Mouse (Mus musculus): ENCODE results near the gene Pla2g3. TPM values are rescaled to one million over a fixed set of nuclear protein-coding genes. Genes with fewer than 3 reads are reported as not detected.

Pla2g3 gene
- 1.6 and 2.0 TPM in 2 replicates for polyA plus RNA-seq (2016; fragmentation: Nextera tagmentation; extraction: Ambion mirVana)

DNA sequence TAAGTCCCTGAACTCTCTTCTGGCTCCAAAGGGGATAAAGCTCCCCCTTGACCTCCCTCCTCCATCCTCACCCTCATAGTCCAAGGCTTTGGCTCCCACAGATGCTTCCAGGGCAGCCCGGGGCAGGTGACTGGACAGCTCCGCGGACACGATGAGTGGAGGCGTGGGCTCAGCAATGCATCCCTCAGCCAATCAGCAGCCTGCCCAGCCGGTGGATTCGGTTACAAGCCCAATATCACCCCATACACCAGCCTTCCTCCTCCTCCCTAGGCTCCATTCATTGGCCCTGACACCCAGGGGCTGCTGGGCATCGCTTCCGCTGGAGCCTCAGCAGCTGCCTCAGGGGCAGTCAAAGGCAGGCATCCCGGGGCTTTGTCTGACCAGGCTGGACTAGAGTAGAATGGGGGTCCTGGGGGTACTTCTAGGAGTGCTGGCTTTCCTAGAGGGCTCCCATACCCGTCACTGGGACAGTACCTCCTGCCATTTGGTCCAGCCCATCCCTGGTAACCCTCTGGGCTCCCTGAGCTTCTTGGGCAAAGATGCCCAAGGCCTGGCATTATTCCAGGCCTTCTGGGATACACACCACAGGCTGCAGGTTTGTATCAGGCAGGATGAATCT is at the start of gene Pla2g3:
Gene Pla2g3 (plus strand): TSS at position 333 of the 619 bp plus-strand sequence.
- DNase-seq (ENCODE audit: low spot score), result peak; percentile 55
- Histone ChIP-seq H3K4me1 (peaks cover 22% of the 10 kb centered on the region), H3K4me3 (peak within 1 kb of the TSS; percentile 21; the same call in 1 of the 2 replicates), H3K27me3 (replicated peaks; ENCODE audit: low read depth, poor library complexity, severe bottlenecking) (no peaks in the 10 kb centered on the region), H3K27ac (replicated peaks) (no peak within 1 kb of the TSS; the same call in 1 of the 2 replicates), H3K36me3 (replicated peaks) (no peaks in the 10 kb centered on the region), H3K9me3 (no peaks in the 10 kb centered on the region)
- WGBS, result 20% methylated on average over 11 of the region's 11 CpGs

DNA sequence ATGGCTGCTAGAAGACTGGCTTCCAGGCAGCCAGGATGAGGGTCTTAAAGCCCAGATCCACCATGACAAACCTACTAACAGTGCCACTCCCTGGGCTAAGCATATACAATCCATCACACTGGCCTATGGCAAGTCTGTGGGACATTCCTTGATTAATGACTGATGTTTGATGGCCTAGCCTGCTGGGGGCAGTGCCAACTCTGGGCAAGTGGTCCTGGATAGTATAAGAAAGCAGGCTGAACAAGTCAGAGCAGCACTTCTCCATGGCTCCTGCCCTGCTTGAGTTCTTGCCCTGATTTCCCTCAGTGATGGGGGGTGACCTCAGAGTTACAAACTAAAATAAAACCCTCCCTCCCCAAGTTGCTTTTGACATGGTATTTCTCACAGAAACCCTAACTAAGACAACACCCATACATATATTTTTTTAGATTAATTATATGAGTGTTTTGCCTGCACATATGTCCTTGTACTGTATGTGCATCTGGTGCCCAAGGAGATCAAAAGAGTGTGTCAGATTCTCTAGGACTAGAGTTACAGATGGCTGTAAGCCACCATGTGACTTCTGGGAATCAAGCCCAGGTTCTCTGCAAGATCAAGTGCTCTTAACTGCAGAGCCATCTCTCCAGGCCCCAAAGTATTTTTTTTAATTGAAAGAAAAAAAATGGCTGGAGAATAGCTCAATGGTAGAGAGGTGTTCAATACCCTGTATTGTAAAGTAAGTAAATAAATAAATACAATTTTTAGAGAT is 46.2 kb upstream of the Pla2g3 start:
- no peaks in the 10 kb centered on the region for H3K36me3 ChIP-seq (replicated peaks)
- H3K4me1 ChIP-seq, result no peaks in the 10 kb centered on the region
- H3K9me3 ChIP-seq, result no peaks in the 10 kb centered on the region
- H3K27ac ChIP-seq (replicated peaks), result no peak overlapping the region
- no peaks in the 10 kb centered on the region for H3K27me3 ChIP-seq (replicated peaks; ENCODE audit: low read depth, poor library complexity, severe bottlenecking)
- no peak for DNase-seq (ENCODE audit: low spot score)
- H3K4me3 ChIP-seq, result no peak overlapping the region

DNA sequence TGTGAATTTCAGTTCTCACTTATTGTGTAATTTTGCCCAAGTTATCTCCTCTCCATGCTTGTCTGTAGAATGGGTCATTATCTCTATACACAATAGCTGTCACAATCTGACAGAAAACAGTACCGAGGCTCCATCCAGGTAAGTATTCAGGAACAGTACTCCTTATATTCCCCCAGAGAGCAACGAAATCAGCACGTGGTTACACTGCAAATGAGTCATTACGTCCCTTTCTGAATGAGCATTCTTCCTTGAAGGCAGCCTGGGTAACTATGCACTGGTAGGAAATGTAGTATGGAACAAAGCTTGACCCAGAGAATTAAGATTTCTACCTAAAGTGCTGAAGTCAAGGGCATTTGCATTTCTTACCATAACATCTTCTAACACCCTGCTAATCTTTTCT is 45.4 kb upstream of the Pla2g3 start:
- Histone ChIP-seq H3K9me3 (no peaks in the 10 kb centered on the region), H3K4me3 (no peak overlapping the region), H3K27me3 (replicated peaks; ENCODE audit: low read depth, poor library complexity, severe bottlenecking) (no peaks in the 10 kb centered on the region), H3K36me3 (replicated peaks) (0 out of 2 replicates have a peak, but pooled peaks cover under 1% of the 10 kb centered on the region), H3K4me1 (no peaks in the 10 kb centered on the region), H3K27ac (replicated peaks) (no peak overlapping the region)
- 80% methylated on average over 4 of the region's 4 CpGs for WGBS
- no peak for DNase-seq (ENCODE audit: low spot score)

DNA sequence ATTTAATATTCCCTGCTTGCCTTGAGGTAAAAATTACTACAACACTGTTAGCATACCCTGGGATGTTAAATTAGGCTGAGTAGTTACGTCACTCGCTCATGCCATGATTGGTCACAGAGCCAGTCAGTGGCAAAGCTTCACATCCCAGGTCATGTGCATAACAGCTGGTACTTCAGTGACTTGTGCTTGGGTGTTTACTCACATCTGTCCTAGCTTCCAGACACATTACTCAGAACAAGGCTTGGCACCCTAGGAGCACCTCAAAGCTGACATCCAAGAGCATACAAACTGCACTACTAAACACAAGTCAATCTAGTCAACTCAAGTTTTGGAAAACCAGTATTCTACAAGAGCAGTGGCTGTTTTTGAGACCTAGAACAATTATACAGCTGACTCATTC is 45.0 kb upstream of the Pla2g3 start:
- Histone ChIP-seq H3K4me1 (no peaks in the 10 kb centered on the region), H3K36me3 (replicated peaks) (0 out of 2 replicates have a peak, but pooled peaks cover 4% of the 10 kb centered on the region)
- WGBS, result 91% methylated on average over 2 of the region's 2 CpGs

DNA sequence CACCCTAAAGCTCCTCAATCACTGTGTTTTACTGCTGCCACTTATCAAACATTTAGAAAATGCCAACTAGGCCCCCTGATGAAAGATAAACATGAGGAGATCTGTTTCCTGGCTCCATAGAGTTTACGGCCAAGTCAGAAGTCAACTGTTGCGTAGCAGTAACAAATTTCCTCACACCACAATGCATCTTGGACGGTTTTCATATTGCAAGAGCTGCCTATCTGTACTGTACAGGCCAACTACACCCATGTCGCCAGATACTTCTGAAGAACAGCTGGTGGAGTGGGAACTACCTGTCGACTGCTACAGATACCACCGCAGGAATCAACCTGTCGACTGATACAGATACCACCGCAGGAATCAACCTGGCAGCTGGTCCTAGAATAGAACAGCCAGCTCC is 43.2 kb upstream of the Pla2g3 start:
- 90% methylated on average over 8 of the region's 8 CpGs for WGBS
- no peaks in the 10 kb centered on the region for H3K27me3 ChIP-seq (replicated peaks; ENCODE audit: low read depth, poor library complexity, severe bottlenecking)
- H3K9me3 ChIP-seq, result no peaks in the 10 kb centered on the region
- no peaks in the 10 kb centered on the region for H3K4me1 ChIP-seq
- DNase-seq (ENCODE audit: low spot score), result no peak
- H3K4me3 ChIP-seq, result no peak overlapping the region
- 0 out of 2 replicates have a peak, but pooled peaks cover 4% of the 10 kb centered on the region for H3K36me3 ChIP-seq (replicated peaks)
- no peak overlapping the region for H3K27ac ChIP-seq (replicated peaks)

More for the DNA sequence above, 45.0 kb upstream of the Pla2g3 start:
- Histone ChIP-seq H3K4me3 (no peak overlapping the region), H3K9me3 (no peaks in the 10 kb centered on the region), H3K27ac (replicated peaks) (no peak overlapping the region), H3K27me3 (replicated peaks; ENCODE audit: low read depth, poor library complexity, severe bottlenecking) (no peaks in the 10 kb centered on the region)
- no peak for DNase-seq (ENCODE audit: low spot score)

DNA sequence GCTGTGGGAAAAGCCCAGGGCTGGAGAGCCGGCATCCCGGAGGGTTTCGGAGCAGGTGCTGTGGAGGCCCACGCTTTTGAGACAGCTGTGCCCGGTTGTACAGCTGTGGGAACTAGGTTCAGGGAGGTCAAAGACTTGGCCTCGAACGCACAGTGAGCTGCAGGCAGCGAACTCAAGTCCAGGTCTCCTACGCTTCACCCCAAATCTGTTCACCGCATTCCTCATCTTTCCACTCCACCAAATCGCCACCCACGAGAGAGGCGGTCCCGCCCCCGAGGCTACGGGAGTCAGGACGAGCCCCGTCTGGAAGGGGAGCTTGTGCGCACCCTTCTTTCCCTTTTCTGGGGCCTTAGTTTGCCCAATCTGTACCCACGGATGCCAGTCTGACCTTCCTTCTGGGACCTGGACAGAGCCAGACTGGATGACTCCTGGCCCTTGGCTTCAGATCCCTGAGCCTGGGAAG is 36.4 kb upstream of the Pla2g3 start:
- peak overlapping the region; percentile 86 for H3K27ac ChIP-seq (replicated peaks)
- DNase-seq (ENCODE audit: low spot score), result no peak
- H3K9me3 ChIP-seq, result no peaks in the 10 kb centered on the region
- H3K4me1 ChIP-seq, result peaks cover 22% of the 10 kb centered on the region
- under 1% methylated on average over 20 of the region's 20 CpGs for WGBS
- H3K36me3 ChIP-seq (replicated peaks), result peaks cover 30% of the 10 kb centered on the region
- H3K4me3 ChIP-seq, result peak overlapping the region; percentile 77
- no peaks in the 10 kb centered on the region for H3K27me3 ChIP-seq (replicated peaks; ENCODE audit: low read depth, poor library complexity, severe bottlenecking)

DNA sequence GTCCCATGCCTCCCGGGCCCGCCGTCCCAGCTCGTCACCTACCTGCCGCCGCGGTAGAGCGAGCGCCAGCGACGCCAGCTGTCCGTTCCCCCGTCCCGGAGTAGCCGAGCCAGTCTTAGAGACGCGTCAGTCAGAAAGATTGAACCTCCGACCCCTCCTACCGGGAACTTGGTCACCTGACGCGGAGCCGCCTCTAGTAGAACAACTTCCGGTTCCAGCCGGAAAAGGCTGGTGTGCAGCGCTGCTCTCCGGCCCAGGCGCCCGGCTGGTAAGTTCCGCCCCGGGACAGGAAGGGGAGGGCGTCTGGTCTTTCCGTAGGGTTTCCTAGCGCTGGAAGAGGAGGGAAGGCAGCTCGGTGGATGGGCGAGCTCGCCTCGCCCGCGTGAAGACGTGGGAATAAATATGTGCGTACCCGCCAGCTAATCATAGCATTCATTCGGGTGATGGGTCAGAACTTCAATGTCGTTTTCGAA is 35.9 kb upstream of the Pla2g3 start, which contains the start of gene Rnf185:
Gene Rnf185 (minus strand): TSS at position 197 of the 473 bp plus-strand sequence.
- Histone ChIP-seq H3K27me3 (replicated peaks; ENCODE audit: low read depth, poor library complexity, severe bottlenecking) (no peaks in the 10 kb centered on the region), H3K9me3 (no peaks in the 10 kb centered on the region), H3K36me3 (replicated peaks) (peaks cover 35% of the 10 kb centered on the region), H3K4me3 (peak within 1 kb of the TSS; percentile 77), H3K27ac (replicated peaks) (peak within 1 kb of the TSS; percentile 86), H3K4me1 (peaks cover 22% of the 10 kb centered on the region)
- WGBS, result under 1% methylated on average over 45 of the region's 45 CpGs
- peak; percentile 96 for DNase-seq (ENCODE audit: low spot score)

DNA sequence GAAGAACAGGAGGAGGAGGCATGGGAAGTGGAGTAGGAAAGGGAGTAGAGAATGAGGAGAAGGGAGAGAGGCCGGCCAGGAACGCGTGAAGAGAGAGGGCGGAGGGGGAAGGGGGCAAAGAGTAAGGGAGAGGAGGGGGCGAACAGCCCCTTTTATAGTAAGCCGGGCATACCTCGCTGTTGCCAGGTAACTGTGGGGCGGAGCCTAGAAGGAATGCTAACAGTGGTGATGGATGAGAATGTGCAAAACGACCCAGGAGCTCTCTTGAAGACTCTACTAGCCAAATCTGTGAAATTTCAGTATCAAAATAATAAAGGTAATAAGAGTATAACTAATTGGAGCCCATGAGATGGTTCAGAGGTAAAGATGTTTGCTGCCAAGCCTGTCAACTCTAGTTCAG is 35.3 kb upstream of the Pla2g3 start:
- H3K9me3 ChIP-seq, result no peaks in the 10 kb centered on the region
- WGBS, result 1% methylated on average over 9 of the region's 9 CpGs
- peak; percentile 61 for DNase-seq (ENCODE audit: low spot score)
- peak overlapping the region; percentile 86 for H3K27ac ChIP-seq (replicated peaks)
- H3K4me3 ChIP-seq, result peak overlapping the region; percentile 77
- H3K4me1 ChIP-seq, result peaks cover 22% of the 10 kb centered on the region
- H3K27me3 ChIP-seq (replicated peaks; ENCODE audit: low read depth, poor library complexity, severe bottlenecking), result no peaks in the 10 kb centered on the region
- H3K36me3 ChIP-seq (replicated peaks), result peaks cover 36% of the 10 kb centered on the region

DNA sequence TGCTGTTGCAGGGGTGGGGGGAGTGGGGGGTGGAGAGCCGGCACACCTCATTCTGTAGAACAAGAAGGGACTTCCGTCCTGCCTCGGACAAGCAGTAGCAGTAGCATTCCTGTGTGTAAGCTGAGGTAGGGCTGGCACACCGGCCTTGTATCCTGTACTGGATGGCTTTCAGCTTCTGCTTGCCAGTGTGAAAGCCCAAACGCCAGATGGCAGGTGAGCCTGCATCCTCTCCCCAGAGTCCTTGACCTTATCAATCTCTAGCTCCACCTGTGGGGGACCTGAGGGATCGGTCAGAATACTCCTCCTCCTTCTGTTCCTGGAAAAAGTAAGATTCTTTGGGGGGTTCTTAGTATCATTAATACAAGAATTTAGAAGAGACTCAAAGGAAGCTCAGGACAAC is 34.6 kb upstream of the Pla2g3 start:
- H3K9me3 ChIP-seq, result no peaks in the 10 kb centered on the region
- H3K4me3 ChIP-seq, result peak overlapping the region; percentile 77
- H3K36me3 ChIP-seq (replicated peaks), result peaks cover 34% of the 10 kb centered on the region
- no peaks in the 10 kb centered on the region for H3K27me3 ChIP-seq (replicated peaks; ENCODE audit: low read depth, poor library complexity, severe bottlenecking)
- peaks cover 22% of the 10 kb centered on the region for H3K4me1 ChIP-seq
- H3K27ac ChIP-seq (replicated peaks), result no peak overlapping the region
- 74% methylated on average over 6 of the region's 6 CpGs for WGBS
- DNase-seq (ENCODE audit: low spot score), result no peak

DNA sequence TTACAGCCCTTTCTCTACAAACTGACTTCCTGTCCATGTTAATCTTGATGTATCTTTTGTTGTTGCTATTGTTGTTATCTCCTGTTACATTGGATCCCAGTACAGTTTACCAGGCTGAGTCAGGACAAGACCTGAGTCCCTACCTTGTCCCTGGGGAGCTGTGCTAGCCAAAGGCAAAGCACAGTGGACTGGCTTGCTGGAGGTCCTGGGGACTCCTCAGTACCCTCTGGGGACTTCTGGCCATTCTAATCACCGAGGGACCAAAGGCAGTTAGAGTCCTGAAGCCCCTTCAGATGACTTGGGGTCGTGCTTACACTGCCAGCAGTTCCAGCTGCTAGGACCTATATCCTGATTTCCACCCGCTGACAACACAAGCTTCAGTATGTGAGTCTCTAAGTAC is 33.6 kb upstream of the Pla2g3 start:
- H3K9me3 ChIP-seq, result no peaks in the 10 kb centered on the region
- H3K27me3 ChIP-seq (replicated peaks; ENCODE audit: low read depth, poor library complexity, severe bottlenecking), result no peaks in the 10 kb centered on the region
- H3K4me3 ChIP-seq, result no peak overlapping the region
- no peak overlapping the region for H3K27ac ChIP-seq (replicated peaks)
- no peak for DNase-seq (ENCODE audit: low spot score)
- peaks cover 22% of the 10 kb centered on the region for H3K4me1 ChIP-seq
- peaks cover 34% of the 10 kb centered on the region for H3K36me3 ChIP-seq (replicated peaks)
- 93% methylated on average over 3 of the region's 3 CpGs for WGBS

DNA sequence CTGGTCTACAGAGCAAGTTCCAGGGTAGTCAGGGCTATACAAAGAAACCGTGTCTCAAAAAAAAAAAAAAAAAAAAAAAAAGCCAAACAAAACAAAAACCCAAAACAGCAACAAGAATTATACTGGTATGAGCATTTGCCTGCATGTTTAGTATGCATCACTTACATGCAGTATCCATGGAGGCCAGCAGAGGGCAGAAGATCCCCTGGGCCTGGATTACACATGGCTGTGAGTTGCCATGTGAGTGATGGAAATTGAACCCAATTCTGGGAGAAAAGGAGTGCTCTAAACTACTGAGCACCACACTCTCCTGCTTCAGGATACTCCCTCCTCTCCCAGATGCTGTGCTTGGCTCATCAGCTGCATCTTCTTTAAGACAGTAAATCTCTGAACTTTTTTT is 31.7 kb upstream of the Pla2g3 start:
- no peak overlapping the region for H3K27ac ChIP-seq (replicated peaks)
- no peaks in the 10 kb centered on the region for H3K27me3 ChIP-seq (replicated peaks; ENCODE audit: low read depth, poor library complexity, severe bottlenecking)
- H3K4me1 ChIP-seq, result peaks cover 13% of the 10 kb centered on the region
- H3K36me3 ChIP-seq (replicated peaks), result peaks cover 34% of the 10 kb centered on the region
- no peak overlapping the region for H3K4me3 ChIP-seq
- WGBS, result 30% methylated on average over 1 of the region's 1 CpGs
- no peaks in the 10 kb centered on the region for H3K9me3 ChIP-seq
- peak; percentile 72 for DNase-seq (ENCODE audit: low spot score)

DNA sequence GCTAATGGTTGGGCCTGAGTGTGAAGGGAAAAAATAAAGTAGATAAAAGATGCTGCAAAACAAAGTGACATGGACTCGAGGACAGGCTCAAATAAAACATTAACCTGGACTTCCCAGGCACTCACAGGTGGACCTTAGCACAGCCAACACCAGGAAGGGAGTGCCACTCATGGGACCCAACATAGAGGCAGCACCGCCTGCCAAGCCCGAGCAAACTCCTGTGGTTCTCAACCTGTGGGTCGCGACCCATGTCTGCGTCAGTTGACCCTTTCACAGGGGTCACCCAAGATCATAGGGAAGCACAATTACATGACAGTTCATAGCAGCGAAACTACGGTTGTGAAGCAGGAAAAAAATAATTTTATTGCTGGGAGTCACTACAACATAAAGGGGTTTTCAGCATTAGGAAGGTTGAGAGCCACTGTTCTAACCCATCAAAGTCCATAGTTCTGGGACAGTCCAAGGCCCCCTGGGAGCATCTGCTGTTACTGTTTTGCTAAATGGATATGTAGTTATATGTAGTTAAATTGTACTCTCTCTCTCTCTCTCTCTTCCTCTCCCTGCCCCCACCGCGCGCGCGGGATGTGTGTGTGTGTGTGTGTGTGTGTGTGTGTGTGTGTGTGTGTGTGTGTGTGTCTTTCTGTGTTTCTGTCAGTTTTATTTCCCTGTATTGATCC is 29.5 kb upstream of the Pla2g3 start:
- H3K36me3 ChIP-seq (replicated peaks), result peaks cover 31% of the 10 kb centered on the region
- H3K4me3 ChIP-seq, result no peak overlapping the region
- 82% methylated on average over 13 of the region's 13 CpGs for WGBS
- H3K27me3 ChIP-seq (replicated peaks; ENCODE audit: low read depth, poor library complexity, severe bottlenecking), result no peaks in the 10 kb centered on the region
- no peak overlapping the region for H3K27ac ChIP-seq (replicated peaks)
- H3K4me1 ChIP-seq, result peaks cover under 1% of the 10 kb centered on the region; the same call in 1 of the 2 replicates
- H3K9me3 ChIP-seq, result no peaks in the 10 kb centered on the region
- no peak for DNase-seq (ENCODE audit: low spot score)
